Mouse (Mus musculus): Measurements from ENCODE around the gene Sirt7. TPM values are rescaled to one million over a fixed set of nuclear protein-coding genes. Genes with fewer than 3 reads are reported as not detected.

Gene Sirt7
- polyA plus RNA-seq, 1 experiment = 119 TPM

DNA sequence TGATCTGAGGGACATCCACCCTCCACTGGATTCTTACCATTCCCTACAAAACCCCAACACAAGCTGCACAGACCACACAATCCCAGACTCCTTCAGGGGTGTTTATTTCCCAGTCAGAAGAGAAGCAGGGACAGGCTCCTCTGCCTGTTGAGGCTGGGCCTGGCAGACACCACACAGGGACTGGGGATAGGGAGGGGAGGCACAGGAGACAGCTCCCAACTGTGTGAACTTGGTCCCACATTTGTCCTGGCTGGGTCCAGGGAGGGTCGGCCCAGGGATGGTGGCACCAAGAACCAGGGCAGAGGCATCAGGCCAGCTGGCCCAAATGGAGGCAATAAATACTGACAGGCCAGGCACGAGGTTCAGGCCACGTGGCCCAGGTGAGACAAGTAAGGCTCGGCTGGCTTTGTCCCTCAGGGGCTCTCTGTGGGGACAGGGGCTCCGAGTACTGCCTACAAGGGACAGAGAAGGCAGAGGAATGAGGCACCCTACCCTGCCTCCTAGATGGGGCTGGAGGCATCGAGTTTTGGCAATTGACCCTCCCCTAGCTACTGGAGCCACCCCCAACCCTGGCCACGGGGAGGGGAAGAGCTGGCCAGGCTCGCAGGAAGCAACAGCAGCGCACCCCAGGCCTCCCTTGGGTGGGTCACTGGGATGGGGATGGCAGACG is 46.9 kb downstream of the Sirt7 start:
- no peak overlapping the region for H3K4me3 ChIP-seq (ENCODE audit: extremely low read depth, insufficient read depth, insufficient read length)
- peaks cover 17% of the 10 kb centered on the region; the same call in 1 of the 2 replicates for H3K4me1 ChIP-seq (ENCODE audit: control insufficient read depth, insufficient read depth, insufficient read length)
- H3K36me3 ChIP-seq (ENCODE audit: control insufficient read depth, insufficient read depth, low read length) = peaks cover 20% of the 10 kb centered on the region
- TF ChIP-seq CTCF (IDR thresholded peaks at IDR 0.05; ENCODE audit: extremely low read depth, insufficient read depth, insufficient read length, insufficient replicate concordance) (no peak), POLR2A (IDR thresholded peaks at IDR 0.05; ENCODE audit: low read depth, low read length) (no peak)
- 82% methylated on average over 10 of the region's 10 CpGs for WGBS
- no peaks in the 10 kb centered on the region for H3K27me3 ChIP-seq (ENCODE audit: control insufficient read depth, insufficient read depth, low read length)
- no peak for DNase-seq (ENCODE audit: low read depth in 1 of 2, low spot score in 2 of 2)
- no peak overlapping the region for H3K27ac ChIP-seq (ENCODE audit: insufficient read depth, low read length)

DNA sequence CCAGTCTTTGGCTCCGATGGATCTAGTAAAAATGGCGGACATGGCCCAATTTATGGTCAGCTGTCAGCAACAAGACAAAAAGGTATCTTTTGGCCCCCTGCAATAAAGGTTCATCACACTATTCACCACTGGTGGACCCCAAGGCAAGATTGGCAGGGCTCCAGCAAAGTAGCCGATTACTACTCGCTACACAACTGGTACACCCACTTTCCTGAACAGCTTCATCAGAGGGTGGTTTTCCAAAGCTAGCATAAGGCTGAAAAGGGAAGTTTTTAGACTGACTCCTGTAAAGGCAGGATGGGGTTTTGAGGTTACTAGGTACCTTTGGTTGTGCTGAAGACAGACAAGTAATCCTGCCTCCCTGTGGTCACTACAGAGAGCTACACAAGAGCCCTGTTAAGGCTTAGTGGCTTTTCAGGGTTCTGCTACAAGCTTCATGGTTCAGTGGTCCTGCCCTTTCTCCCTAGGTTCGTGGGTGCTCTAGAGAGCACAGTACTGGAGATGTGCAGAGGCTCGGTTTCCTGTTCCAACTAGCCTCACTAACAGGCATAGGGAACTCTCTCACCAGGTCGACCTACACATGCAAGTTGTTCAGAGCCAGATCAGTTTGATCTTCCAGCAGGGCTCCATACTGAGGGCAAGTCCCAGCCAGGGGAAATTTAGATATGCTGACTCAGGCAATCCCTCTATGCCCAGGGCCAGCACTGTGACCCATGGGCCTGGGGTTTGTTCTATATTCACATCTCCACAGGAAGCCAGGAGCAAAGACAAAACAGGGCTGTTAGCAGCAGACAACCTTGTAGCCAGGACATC is 47.6 kb downstream of the Sirt7 start:
- H3K36me3 ChIP-seq (ENCODE audit: control insufficient read depth, insufficient read depth, low read length) = peaks cover 20% of the 10 kb centered on the region
- no peak overlapping the region for H3K4me3 ChIP-seq (ENCODE audit: extremely low read depth, insufficient read depth, insufficient read length)
- peak in 1 of 2 experiments; percentile 39 for DNase-seq (ENCODE audit: low read depth in 1 of 2, low spot score in 2 of 2)
- no peak overlapping the region for H3K27ac ChIP-seq (ENCODE audit: insufficient read depth, low read length)
- H3K4me1 ChIP-seq (ENCODE audit: control insufficient read depth, insufficient read depth, insufficient read length) = peaks cover 15% of the 10 kb centered on the region; the same call in 1 of the 2 replicates
- no peaks in the 10 kb centered on the region for H3K27me3 ChIP-seq (ENCODE audit: control insufficient read depth, insufficient read depth, low read length)
- 65% methylated on average over 7 of the region's 7 CpGs for WGBS
- TF ChIP-seq CTCF (IDR thresholded peaks at IDR 0.05; ENCODE audit: extremely low read depth, insufficient read depth, insufficient read length, insufficient replicate concordance) (no peak), POLR2A (IDR thresholded peaks at IDR 0.05; ENCODE audit: low read depth, low read length) (no peak)

- no peak for TF ChIP-seq POLR2A (IDR thresholded peaks at IDR 0.05; ENCODE audit: low read depth, low read length)
- no peak for TF ChIP-seq CTCF (IDR thresholded peaks at IDR 0.05; ENCODE audit: extremely low read depth, insufficient read depth, insufficient read length, insufficient replicate concordance)
- no peaks in the 10 kb centered on the region for H3K27me3 ChIP-seq (ENCODE audit: control insufficient read depth, insufficient read depth, low read length)
- peaks cover 20% of the 10 kb centered on the region for H3K36me3 ChIP-seq (ENCODE audit: control insufficient read depth, insufficient read depth, low read length)
- H3K27ac ChIP-seq (ENCODE audit: insufficient read depth, low read length) = no peak overlapping the region
- DNase-seq (ENCODE audit: low read depth in 1 of 2, low spot score in 2 of 2) = no peak
- H3K4me1 ChIP-seq (ENCODE audit: control insufficient read depth, insufficient read depth, insufficient read length) = peaks cover 18% of the 10 kb centered on the region; the same call in 1 of the 2 replicates
- no peak overlapping the region for H3K4me3 ChIP-seq (ENCODE audit: extremely low read depth, insufficient read depth, insufficient read length)
- 90% methylated on average over 3 of the region's 3 CpGs for WGBS
Measured at GRCm38 (mm10) chr11:120576365-120576981, 48.6 kb downstream of the Sirt7 start.

- peaks cover 21% of the 10 kb centered on the region; the same call in 1 of the 2 replicates for H3K4me1 ChIP-seq (ENCODE audit: control insufficient read depth, insufficient read depth, insufficient read length)
- H3K27ac ChIP-seq (ENCODE audit: insufficient read depth, low read length) = no peak overlapping the region
- DNase-seq (ENCODE audit: low read depth in 1 of 2, low spot score in 2 of 2) = no peak
- H3K4me3 ChIP-seq (ENCODE audit: extremely low read depth, insufficient read depth, insufficient read length) = no peak overlapping the region
- H3K36me3 ChIP-seq (ENCODE audit: control insufficient read depth, insufficient read depth, low read length) = peaks cover 24% of the 10 kb centered on the region
- TF ChIP-seq POLR2A (IDR thresholded peaks at IDR 0.05; ENCODE audit: low read depth, low read length) = no peak
- TF ChIP-seq CTCF (IDR thresholded peaks at IDR 0.05; ENCODE audit: extremely low read depth, insufficient read depth, insufficient read length, insufficient replicate concordance) = no peak
- H3K27me3 ChIP-seq (ENCODE audit: control insufficient read depth, insufficient read depth, low read length) = no peaks in the 10 kb centered on the region
Measured at GRCm38 (mm10) chr11:120575940-120576339, 49.1 kb downstream of the Sirt7 start.

DNA sequence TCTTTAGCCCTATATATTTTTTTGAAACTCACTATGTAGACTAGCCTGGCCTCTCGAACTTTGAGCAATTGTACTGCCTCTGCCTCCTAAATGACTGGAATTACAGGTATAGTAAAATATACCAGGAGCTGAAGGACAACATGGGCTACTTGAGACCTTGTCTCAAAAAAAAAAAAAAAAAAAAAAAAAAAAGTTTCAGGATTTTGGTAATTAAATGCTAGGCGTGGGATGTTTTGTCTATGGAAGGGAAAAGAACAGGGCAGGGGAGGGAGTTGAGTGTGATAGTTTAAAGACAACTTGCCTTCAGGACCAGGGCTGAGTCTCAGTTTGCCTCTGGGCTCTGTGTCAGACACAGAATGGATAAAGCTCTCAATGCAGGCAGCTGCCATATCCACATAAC is 50.0 kb downstream of the Sirt7 start:
- TF ChIP-seq POLR2A (IDR thresholded peaks at IDR 0.05; ENCODE audit: low read depth, low read length) = no peak
- no peak for TF ChIP-seq CTCF (IDR thresholded peaks at IDR 0.05; ENCODE audit: extremely low read depth, insufficient read depth, insufficient read length, insufficient replicate concordance)
- DNase-seq (ENCODE audit: low read depth in 1 of 2, low spot score in 2 of 2) = no peak
- no peaks in the 10 kb centered on the region for H3K27me3 ChIP-seq (ENCODE audit: control insufficient read depth, insufficient read depth, low read length)
- H3K27ac ChIP-seq (ENCODE audit: insufficient read depth, low read length) = no peak overlapping the region
- whole genome bisulfite sequencing = 90% methylated on average over 2 of the region's 2 CpGs
- peaks cover 26% of the 10 kb centered on the region for H3K36me3 ChIP-seq (ENCODE audit: control insufficient read depth, insufficient read depth, low read length)
- no peak overlapping the region for H3K4me3 ChIP-seq (ENCODE audit: extremely low read depth, insufficient read depth, insufficient read length)
- H3K4me1 ChIP-seq (ENCODE audit: control insufficient read depth, insufficient read depth, insufficient read length) = peaks cover 19% of the 10 kb centered on the region; the same call in 1 of the 2 replicates

DNA sequence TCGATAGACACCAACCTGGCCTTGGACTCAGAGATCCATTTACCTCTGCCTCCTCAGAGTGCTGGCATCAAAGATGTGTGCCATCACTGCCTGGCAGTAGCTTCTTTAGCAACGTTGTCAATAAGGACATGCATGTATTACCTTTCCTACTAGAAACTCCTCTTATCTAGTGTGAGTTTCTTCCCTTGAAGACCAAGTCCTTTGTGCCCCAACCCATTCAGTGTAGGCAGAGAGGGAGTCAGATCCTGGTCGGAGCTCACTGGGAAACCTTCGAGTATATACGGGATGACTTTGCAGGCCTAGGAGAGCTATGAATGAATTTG is 50.8 kb downstream of the Sirt7 start:
- DNase-seq (ENCODE audit: low read depth in 1 of 2, low spot score in 2 of 2) = no peak
- Histone ChIP-seq H3K4me1 (ENCODE audit: control insufficient read depth, insufficient read depth, insufficient read length) (peaks cover 12% of the 10 kb centered on the region; the same call in 1 of the 2 replicates), H3K4me3 (ENCODE audit: extremely low read depth, insufficient read depth, insufficient read length) (no peak overlapping the region), H3K27ac (ENCODE audit: insufficient read depth, low read length) (no peak overlapping the region), H3K27me3 (ENCODE audit: control insufficient read depth, insufficient read depth, low read length) (no peaks in the 10 kb centered on the region), H3K36me3 (ENCODE audit: control insufficient read depth, insufficient read depth, low read length) (peaks cover 23% of the 10 kb centered on the region)
- 49% methylated on average over 5 of the region's 5 CpGs for WGBS
- TF ChIP-seq CTCF (IDR thresholded peaks at IDR 0.05; ENCODE audit: extremely low read depth, insufficient read depth, insufficient read length, insufficient replicate concordance) (no peak), POLR2A (IDR thresholded peaks at IDR 0.05; ENCODE audit: low read depth, low read length) (no peak)

Data from spleen, adult 2 months (tissue).